Mouse (Mus musculus) liver, embryonic 14.5 days (tissue): Measurements from ENCODE around the gene Adprh. TPM values are rescaled to one million over a fixed set of nuclear protein-coding genes. Genes with fewer than 3 reads are reported as not detected.

ENCODE experiments used
- ATAC-seq: fragments of 200-750 bp; cut with Nextera tagmentation; 2 replicates; pipeline ENCODE4 v1.8.0; 2017; ENCODE audit warnings: moderate number of reproducible peaks, mild to moderate bottlenecking, moderate library complexity; ENCODE audit not compliant: insufficient read depth
- DNase-seq, 3 experiments: peaks; one replicate each; pipeline ENCODE4 v3.0.0-alpha.2; 2012 to 2013; ENCODE audit warnings: low read depth in 3 of 3, low spot score in 3 of 3
- H3K27ac ChIP-seq: fragments of 300-500 bp; sonication (generic); 2 replicates; pipeline ENCODE4 v1.5.1; 2014; ENCODE audit warnings: moderate library complexity, mild to moderate bottlenecking, control low read depth, inconsistent platforms
- H3K27me3 ChIP-seq: fragments of 300-500 bp; sonication (generic); 2 replicates; pipeline ENCODE4 v1.6.1; 2014; ENCODE audit warnings: mild to moderate bottlenecking, low read length, moderate library complexity; ENCODE audit not compliant: control insufficient read depth, insufficient read depth
- H3K36me3 ChIP-seq: fragments of 300-500 bp; sonication (generic); replicated peaks from 2 replicates; pipeline ENCODE4 v1.6.1; 2014; ENCODE audit warnings: low read depth; ENCODE audit not compliant: control insufficient read depth, insufficient read depth
- H3K4me1 ChIP-seq, 2 experiments: fragments of 200-500 bp in 1 of 2; fragments of 300-500 bp in 1 of 2; sonication (generic) in 1 of 2; replicated peaks; 2 replicates each; pipeline ENCODE4 v1.6.1; 2012 to 2014; ENCODE audit warnings: antibody characterized with exemption in 1 of 2, inconsistent platforms in 1 of 2, low read length in 1 of 2; ENCODE audit not compliant: control insufficient read depth in 2 of 2, insufficient read depth in 2 of 2
- H3K4me2 ChIP-seq: fragments of 300-500 bp; sonication (generic); 2 replicates; pipeline ENCODE4 v1.6.1; 2014; ENCODE audit warnings: low read depth, mild to moderate bottlenecking, control low read depth, moderate library complexity
- H3K4me3 ChIP-seq, 2 experiments: fragments of 200-500 bp in 1 of 2; fragments of 300-500 bp in 1 of 2; sonication (generic) in 1 of 2; 2 replicates each; pipeline ENCODE4 v1.5.1; 2012 to 2014; ENCODE audit warnings: low read depth in 2 of 2, low read length in 2 of 2, mild to moderate bottlenecking in 2 of 2, control low read depth in 1 of 2, inconsistent platforms in 1 of 2, moderate library complexity in 1 of 2; ENCODE audit not compliant: insufficient read depth in 1 of 2
- H3K9ac ChIP-seq: fragments of 300-500 bp; sonication (generic); replicated peaks from 2 replicates; pipeline ENCODE4 v1.6.1; 2014; ENCODE audit warnings: mild to moderate bottlenecking, control low read depth, moderate library complexity
- H3K9me3 ChIP-seq: fragments of 300-500 bp; sonication (generic); 2 replicates; pipeline ENCODE4 v1.6.1; 2016; ENCODE audit warnings: low read length, mixed read lengths; ENCODE audit not compliant: control insufficient read depth
- CTCF ChIP-seq: IDR thresholded peaks from 2 replicates; pipeline ENCODE4 v1.5.1; 2016; ENCODE audit warnings: antibody characterized with exemption, low read depth, control low read depth
- EP300 ChIP-seq: IDR thresholded peaks from 2 replicates; pipeline ENCODE4 v1.6.1; 2016; ENCODE audit warnings: antibody characterized with exemption, low read depth
- WGBS: fragments of 180-500 bp; shearing (Covaris S2); extraction: QIAGEN DNeasy Blood & Tissue Kit; methylation state at CpG from one replicate; pipeline ENCODE4 v1.1.7; 2014; ENCODE audit not compliant: insufficient replicate concordance; 5-methylcytosine and 5-hydroxymethylcytosine counted together
- polyA plus RNA-seq, 2 experiments: library from polyadenylated mRNA; depleted of rRNA in 1 of 2; stranded (reverse) in 1 of 2; unstranded in 1 of 2; fragments of >200 nt; fragmentation: Nextera tagmentation in 1 of 2; extraction: Ambion mirVana in 1 of 2; gene quantifications; 2 replicates each; pipeline versions ENCODE4 v1.2.1 to v1.2.3; 2012 to 2014

Gene Adprh
- polyA plus RNA-seq, 2 experiments: 15.2 to 23.7 TPM

- no peaks in the 10 kb centered on the region for H3K9me3 ChIP-seq
- H3K4me3 ChIP-seq: no peak overlapping the region
- DNase-seq (no peak), ATAC-seq (no peak)
- no peak for TF ChIP-seq EP300
- no peak for TF ChIP-seq CTCF
- H3K27me3 ChIP-seq: no peaks in the 10 kb centered on the region
- no peak overlapping the region for H3K4me2 ChIP-seq
- peaks cover 26% of the 10 kb centered on the region for H3K36me3 ChIP-seq
- no peak overlapping the region for H3K27ac ChIP-seq
- H3K9ac ChIP-seq: no peak overlapping the region
- no peaks in the 10 kb centered on the region for H3K4me1 ChIP-seq
- WGBS: 66% methylated on average over 8 of the region's 8 CpGs
Measured at GRCm38 (mm10) chr16:38442216-38442615, 10.3 kb downstream of the Adprh start.

- no peak overlapping the region for H3K9ac ChIP-seq
- H3K36me3 ChIP-seq: peaks cover 20% of the 10 kb centered on the region
- no peaks in the 10 kb centered on the region for H3K4me1 ChIP-seq
- DNase-seq: no peak
- no peaks in the 10 kb centered on the region for H3K27me3 ChIP-seq
- TF ChIP-seq CTCF (no peak), EP300 (no peak)
- no peak overlapping the region for H3K27ac ChIP-seq
- H3K4me2 ChIP-seq: no peak overlapping the region
- no peak for ATAC-seq
- WGBS: 49% methylated on average over 5 of the region's 5 CpGs
- no peaks in the 10 kb centered on the region for H3K9me3 ChIP-seq
- H3K4me3 ChIP-seq: no peak overlapping the region
Measured at GRCm38 (mm10) chr16:38441611-38442010, 10.9 kb downstream of the Adprh start.

GRCm38 (mm10) chr16:38440403-38440802, 12.1 kb downstream of the Adprh start:
- Histone ChIP-seq H3K27me3 (no peaks in the 10 kb centered on the region), H3K4me1 (no peaks in the 10 kb centered on the region), H3K4me3 (no peak overlapping the region), H3K27ac (no peak overlapping the region), H3K4me2 (no peak overlapping the region), H3K9me3 (no peaks in the 10 kb centered on the region), H3K36me3 (peaks cover 7% of the 10 kb centered on the region), H3K9ac (no peak overlapping the region)
- 61% methylated on average over 6 of the region's 6 CpGs for WGBS
- no peak for TF ChIP-seq CTCF
- no peak for TF ChIP-seq EP300
- ATAC-seq (no peak), DNase-seq (no peak)

GRCm38 (mm10) chr16:38439190-38439589, 13.3 kb downstream of the Adprh start:
- no peak for DNase-seq
- Histone ChIP-seq H3K27ac (no peak overlapping the region), H3K9ac (no peak overlapping the region), H3K4me2 (no peak overlapping the region), H3K9me3 (no peaks in the 10 kb centered on the region), H3K4me1 (no peaks in the 10 kb centered on the region), H3K4me3 (no peak overlapping the region), H3K36me3 (no peaks in the 10 kb centered on the region), H3K27me3 (no peaks in the 10 kb centered on the region)
- TF ChIP-seq EP300 (no peak), CTCF (no peak)
- no peak for ATAC-seq
- WGBS: 50% methylated on average over 1 of the region's 1 CpGs

- TF ChIP-seq CTCF: no peak
- no peak for TF ChIP-seq EP300
- Histone ChIP-seq H3K36me3 (no peaks in the 10 kb centered on the region), H3K4me1 (peaks cover 0 to 19% of the 10 kb centered on the region in 2 experiments; a peak in 3 of 4 replicates), H3K27ac (no peak overlapping the region), H3K9ac (no peak overlapping the region), H3K4me2 (no peak overlapping the region), H3K4me3 (no peak overlapping the region), H3K27me3 (no peaks in the 10 kb centered on the region), H3K9me3 (no peaks in the 10 kb centered on the region)
- no peak for ATAC-seq
- no peak for DNase-seq
- 71% methylated on average over 4 of the region's 4 CpGs for whole genome bisulfite sequencing
Measured at GRCm38 (mm10) chr16:38434295-38434795, 18.2 kb downstream of the Adprh start.
